Mouse (Mus musculus) heart, postnatal 0 days (tissue): ENCODE data around the gene Tas2r137. TPM values are rescaled to one million over a fixed set of nuclear protein-coding genes. Genes with fewer than 3 reads are reported as not detected.

Experiments
- ATAC-seq: fragments of 200-750 bp; cut with Nextera tagmentation; 2 replicates; pipeline ENCODE4 v1.8.0; 2017; ENCODE audit warnings: low read depth, moderate number of reproducible peaks, moderate library complexity; ENCODE audit not compliant: insufficient read depth
- DNase-seq: peaks from one replicate; pipeline ENCODE4 v3.0.0-alpha.2; 2016; ENCODE audit warnings: low spot score
- H3K27ac ChIP-seq: fragments of 300-500 bp; sonication (generic); 2 replicates; pipeline ENCODE4 v1.5.1; 2014; ENCODE audit warnings: low read depth, mild to moderate bottlenecking
- H3K27me3 ChIP-seq: fragments of 300-500 bp; sonication (generic); 2 replicates; pipeline ENCODE4 v1.6.1; 2014; ENCODE audit warnings: low read length, mixed read lengths; ENCODE audit not compliant: control insufficient read depth, insufficient read depth
- H3K36me3 ChIP-seq: fragments of 300-500 bp; sonication (generic); replicated peaks from 2 replicates; pipeline ENCODE4 v1.6.1; 2014; ENCODE audit warnings: low read length, mixed read lengths; ENCODE audit not compliant: control insufficient read depth, insufficient read depth
- H3K4me1 ChIP-seq: fragments of 300-500 bp; sonication (generic); 2 replicates; pipeline ENCODE4 v1.6.1; 2014; ENCODE audit warnings: antibody characterized with exemption; ENCODE audit not compliant: control insufficient read depth, insufficient read depth
- H3K4me2 ChIP-seq: fragments of 300-500 bp; sonication (generic); 2 replicates; pipeline ENCODE4 v1.6.1; 2014; ENCODE audit warnings: low read depth, mild to moderate bottlenecking, low read length, moderate library complexity
- H3K4me3 ChIP-seq: fragments of 300-500 bp; sonication (generic); 2 replicates; pipeline ENCODE4 v1.5.1; 2014; ENCODE audit warnings: low read depth, low read length
- H3K9ac ChIP-seq: fragments of 300-500 bp; sonication (generic); replicated peaks from 2 replicates; pipeline ENCODE4 v1.6.1; 2014; ENCODE audit warnings: low read depth, low read length, mixed read lengths
- H3K9me3 ChIP-seq: fragments of 300-500 bp; sonication (generic); replicated peaks from 2 replicates; pipeline ENCODE4 v1.6.1; 2016; ENCODE audit warnings: low read length; ENCODE audit not compliant: control insufficient read depth
- CTCF ChIP-seq: IDR thresholded peaks from 2 replicates; pipeline ENCODE4 v1.5.1; 2016; ENCODE audit warnings: antibody characterized with exemption, control low read depth, low read depth
- EP300 ChIP-seq: IDR thresholded peaks from 2 replicates; pipeline ENCODE4 v1.6.1; 2016; ENCODE audit warnings: antibody characterized with exemption, low read depth
- WGBS: fragments of 180-500 bp; shearing (Covaris S2); extraction: QIAGEN DNeasy Blood & Tissue Kit; methylation state at CpG from one replicate; pipeline ENCODE4 v1.1.7; 2014; 5-methylcytosine and 5-hydroxymethylcytosine counted together
- polyA plus RNA-seq: library from polyadenylated mRNA; unstranded; fragments of >200 nt; fragmentation: Nextera tagmentation; extraction: Ambion mirVana; gene quantifications from 2 replicates; pipeline ENCODE4 v1.2.1, GENCODE M21; 2015
- total RNA-seq: library from RNA; depleted of rRNA; stranded (reverse); fragments of >200 nt; gene quantifications from 2 replicates; pipeline ENCODE4 v1.2.3, GENCODE M21; 2014; ENCODE audit warnings: low replicate concordance; rRNA removed

The Tas2r137 gene
- total and polyA plus RNA-seq, 2 experiments from 2014 or later, result not detected

DNA sequence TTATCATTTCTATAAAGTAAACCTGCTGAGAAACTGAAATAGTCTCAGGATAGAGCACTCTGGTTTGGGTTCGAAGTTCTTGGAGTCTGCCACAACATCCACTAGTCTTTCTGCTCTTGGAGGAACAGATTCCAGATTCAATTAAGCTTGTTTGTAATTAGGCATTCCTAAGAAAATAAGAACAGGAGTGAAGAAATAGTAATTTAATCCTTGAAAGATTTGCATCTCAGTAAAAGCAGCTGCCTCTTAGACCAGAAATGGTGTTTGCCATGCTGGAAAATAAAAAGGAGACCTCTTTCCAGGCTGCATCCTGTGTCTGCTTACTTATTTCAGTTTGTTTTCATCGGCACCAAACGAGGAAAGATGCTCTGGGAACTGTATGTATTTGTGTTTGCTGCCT, 2.2 kb downstream of the Tas2r137 start, which contains the start of gene Tas2r108:
TSS of gene Tas2r108 (plus strand) at position 301 of the 400 bp plus-strand sequence.
- Histone ChIP-seq H3K4me1 (no peaks in the 10 kb centered on the region), H3K27ac (no peak within 1 kb of the TSS), H3K9me3 (no peaks in the 10 kb centered on the region), H3K4me3 (no peak within 1 kb of the TSS), H3K4me2 (no peak within 1 kb of the TSS), H3K36me3 (no peaks in the 10 kb centered on the region), H3K9ac (no peak within 1 kb of the TSS), H3K27me3 (no peaks in the 10 kb centered on the region)
- ATAC-seq, result no peak
- no peak for TF ChIP-seq CTCF
- no peak for TF ChIP-seq EP300
- DNase-seq, result no peak
- WGBS, result 71% methylated on average over 3 of the region's 3 CpGs

DNA sequence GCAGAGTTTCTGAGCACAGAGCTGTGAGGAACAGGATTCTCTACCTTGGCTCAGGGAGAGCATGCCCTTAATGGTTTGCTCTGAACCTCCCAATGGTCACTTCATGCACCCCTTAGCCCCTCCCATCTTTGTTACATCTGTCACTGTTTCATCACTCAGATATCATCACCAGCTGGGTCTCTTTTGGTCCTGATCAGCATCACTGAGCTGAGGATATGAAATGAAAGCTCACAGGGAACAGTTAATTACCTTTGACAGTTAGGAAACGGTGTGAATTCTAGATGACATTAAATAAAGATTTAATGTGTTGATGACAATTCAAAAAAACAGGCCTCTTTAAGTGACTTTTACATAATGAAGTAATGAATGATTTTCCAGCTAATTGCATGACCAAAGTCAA, 28.4 kb downstream of the Tas2r137 start, which contains the start of gene Prss37:
TSS of gene Prss37 (minus strand) at position 101 of the 400 bp plus-strand sequence.
- H3K4me3 ChIP-seq, result no peak within 1 kb of the TSS
- H3K36me3 ChIP-seq, result no peaks in the 10 kb centered on the region
- H3K9ac ChIP-seq, result no peak within 1 kb of the TSS
- DNase-seq, result no peak
- no peak within 1 kb of the TSS for H3K27ac ChIP-seq
- 58% methylated on average over 1 of the region's 1 CpGs for WGBS
- H3K4me2 ChIP-seq, result no peak within 1 kb of the TSS
- no peaks in the 10 kb centered on the region for H3K4me1 ChIP-seq
- TF ChIP-seq CTCF (no peak), EP300 (no peak)
- no peak for ATAC-seq
- H3K9me3 ChIP-seq, result no peaks in the 10 kb centered on the region
- H3K27me3 ChIP-seq, result no peaks in the 10 kb centered on the region

Other genes starting within 250 kb of the Tas2r137 start
- gene Agk, start 166.1 kb upstream of the Tas2r137 start, total RNA-seq, result 13.4 and 22.4 TPM in 2 replicates
- gene Agk, start 166.1 kb upstream of the Tas2r137 start, polyA plus RNA-seq, result 30.0 and 30.8 TPM in 2 replicates
- gene E330009J07Rik, start 55.1 kb upstream of the Tas2r137 start, total RNA-seq, result 2.3 and 13.7 TPM in 2 replicates
- gene E330009J07Rik, start 55.1 kb upstream of the Tas2r137 start, polyA plus RNA-seq, result 1.1 and 1.6 TPM in 2 replicates
- not detected in 2 replicates for gene Wee2, start 52.1 kb upstream of the Tas2r137 start, total RNA-seq
- not detected in 2 replicates for gene Wee2, start 52.1 kb upstream of the Tas2r137 start, polyA plus RNA-seq
- 5.5 and 11.4 TPM in 2 replicates for gene Ssbp1, start 19.9 kb upstream of the Tas2r137 start, total RNA-seq
- gene Ssbp1, start 19.9 kb upstream of the Tas2r137 start, polyA plus RNA-seq, result 111 and 116 TPM in 2 replicates
- not detected in 2 replicates for gene Tas2r108, start 2.3 kb downstream of the Tas2r137 start, total RNA-seq
- gene Tas2r108, start 2.3 kb downstream of the Tas2r137 start, polyA plus RNA-seq, result not detected in 2 replicates
- gene Prss37, start 28.3 kb downstream of the Tas2r137 start, total RNA-seq, result not detected in 2 replicates
- not detected in 2 replicates for gene Prss37, start 28.3 kb downstream of the Tas2r137 start, polyA plus RNA-seq
- gene Olfr461, start 63.8 kb downstream of the Tas2r137 start, total RNA-seq, result not detected in 2 replicates
- 0.08 TPM in 1 of 2 replicates, not detected in the other for gene Olfr461, start 63.8 kb downstream of the Tas2r137 start, polyA plus RNA-seq
- gene Olfr460, start 78.3 kb downstream of the Tas2r137 start, total RNA-seq, result not detected in 2 replicates
- gene Olfr460, start 78.3 kb downstream of the Tas2r137 start, polyA plus RNA-seq, result not detected in 2 replicates
- gene Clec5a, start 94.6 kb downstream of the Tas2r137 start, total RNA-seq, result 3.3 TPM in 1 of 2 replicates, not detected in the other
- 0.48 and 0.82 TPM in 2 replicates for gene Clec5a, start 94.6 kb downstream of the Tas2r137 start, polyA plus RNA-seq
- not detected in 2 replicates for gene Tas2r138, start 122.1 kb downstream of the Tas2r137 start, total RNA-seq
- gene Tas2r138, start 122.1 kb downstream of the Tas2r137 start, polyA plus RNA-seq, result not detected in 2 replicates
- gene Mgam, start 137.6 kb downstream of the Tas2r137 start, total RNA-seq, result 0.08 TPM in 1 of 2 replicates, not detected in the other
- 0.01 and 0.03 TPM in 2 replicates for gene Mgam, start 137.6 kb downstream of the Tas2r137 start, polyA plus RNA-seq